Mouse (Mus musculus) liver, adult 2 months (tissue): ENCODE measurements around the gene Cdk6. TPM values are rescaled to one million over a fixed set of nuclear protein-coding genes. Genes with fewer than 3 reads are reported as not detected.

Experiments
- DNase-seq: peaks from one replicate; pipeline ENCODE4 v3.0.0-alpha.2; 2011; ENCODE audit warnings: low read depth, low spot score; ENCODE audit errors: extremely low read depth
- H3K27ac ChIP-seq: fragments of 200-500 bp; replicated peaks from 2 replicates; pipeline ENCODE4 v1.5.1; 2012; ENCODE audit warnings: low read depth, mild to moderate bottlenecking, control low read depth, inconsistent platforms, low read length; ENCODE audit not compliant: insufficient read depth
- H3K27me3 ChIP-seq: fragments of 200-500 bp; 2 replicates; pipeline ENCODE4 v1.6.1; 2012; ENCODE audit warnings: mild to moderate bottlenecking, moderate library complexity, low read length, inconsistent platforms; ENCODE audit not compliant: control insufficient read depth, insufficient read depth
- H3K36me3 ChIP-seq: fragments of 200-500 bp; 2 replicates; pipeline ENCODE4 v1.6.1; 2012; ENCODE audit warnings: low read length, inconsistent platforms; ENCODE audit not compliant: control insufficient read depth, insufficient read depth
- H3K4me1 ChIP-seq: fragments of 200-500 bp; 2 replicates; pipeline ENCODE4 v1.6.1; 2011; ENCODE audit warnings: low read length; ENCODE audit not compliant: control insufficient read depth, insufficient read depth
- H3K4me3 ChIP-seq: fragments of 200-500 bp; 2 replicates; pipeline ENCODE4 v1.5.1; 2011; ENCODE audit warnings: low read depth, mild to moderate bottlenecking, control low read depth, low read length, moderate library complexity; ENCODE audit not compliant: insufficient read depth
- H3K79me2 ChIP-seq: fragments of 200-500 bp; 2 replicates; pipeline ENCODE4 v1.6.1; 2012; ENCODE audit warnings: inconsistent platforms, mild to moderate bottlenecking, low read length, moderate library complexity; ENCODE audit not compliant: control insufficient read depth, insufficient read depth
- H3K9ac ChIP-seq: fragments of 200-500 bp; 2 replicates; pipeline ENCODE4 v1.6.1; 2012; ENCODE audit warnings: low read depth, mild to moderate bottlenecking, control low read depth, inconsistent platforms, low read length
- CTCF ChIP-seq: fragments of 200-500 bp; IDR thresholded peaks from 2 replicates; pipeline ENCODE4 v1.5.1; 2011; ENCODE audit warnings: low read depth, low read length, control low read depth
- POLR2A ChIP-seq: fragments of 200-500 bp; IDR thresholded peaks from 2 replicates; pipeline ENCODE4 v1.6.1; 2011; ENCODE audit warnings: low read length, control low read depth; ENCODE audit not compliant: insufficient read depth; ENCODE audit errors: extremely low read depth
- WGBS: fragments of 180-500 bp; shearing (Covaris S2); methylation state at CpG from one replicate; pipeline ENCODE4 v1.1.7; 2018; 5-methylcytosine and 5-hydroxymethylcytosine counted together
- polyA plus RNA-seq: library from polyadenylated mRNA; depleted of rRNA; stranded (reverse); fragments of >200 nt; gene quantifications from 2 replicates; pipeline ENCODE4 v1.2.3, GENCODE M21; 2012
- total RNA-seq: library from RNA; depleted of rRNA; stranded (reverse); fragments of >200 nt; gene quantifications from 2 replicates; pipeline ENCODE4 v1.2.3, GENCODE M21; 2014

The Cdk6 gene
- total and polyA plus RNA-seq, 2 experiments: 6.1 to 9.9 TPM

GRCm38 (mm10) chr5:3352314-3352713 is 11.0 kb downstream of the Cdk6 start:
- Histone ChIP-seq H3K79me2 (no peaks in the 10 kb centered on the region; the same call in 1 of the 2 replicates), H3K36me3 (no peaks in the 10 kb centered on the region), H3K27me3 (no peaks in the 10 kb centered on the region), H3K4me3 (no peak overlapping the region), H3K9ac (no peak overlapping the region), H3K4me1 (no peaks in the 10 kb centered on the region; the same call in 1 of the 2 replicates), H3K27ac (no peak overlapping the region)
- TF ChIP-seq CTCF (no peak), POLR2A (no peak)
- 94% methylated on average over 3 of the region's 3 CpGs for WGBS
- no peak for DNase-seq

DNA sequence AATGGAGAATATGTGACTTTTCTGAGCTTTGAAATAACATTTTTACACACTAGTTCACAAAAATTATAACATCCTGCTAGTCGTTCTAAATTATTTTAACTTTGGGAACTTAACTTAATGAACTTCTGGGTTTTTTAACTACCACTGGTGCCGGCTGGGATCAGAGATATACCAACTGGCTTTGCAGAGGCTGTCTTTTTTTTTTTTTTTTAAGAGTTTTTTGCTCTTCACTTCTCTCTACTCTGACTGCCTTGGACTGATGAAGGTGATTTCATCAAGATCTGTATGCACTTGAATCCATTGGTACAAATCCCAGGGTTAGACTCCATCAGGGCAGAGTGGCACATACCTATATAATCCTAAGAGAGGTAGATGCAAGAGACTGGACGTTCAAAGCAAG is 11.5 kb downstream of the Cdk6 start:
- no peaks in the 10 kb centered on the region for H3K36me3 ChIP-seq
- H3K4me1 ChIP-seq: peaks cover 2% of the 10 kb centered on the region; the same call in 1 of the 2 replicates
- H3K79me2 ChIP-seq: peaks cover 3% of the 10 kb centered on the region; the same call in 1 of the 2 replicates
- no peak for TF ChIP-seq CTCF
- TF ChIP-seq POLR2A: no peak
- no peak overlapping the region for H3K27ac ChIP-seq
- H3K4me3 ChIP-seq: no peak overlapping the region
- DNase-seq: no peak
- H3K27me3 ChIP-seq: no peaks in the 10 kb centered on the region
- H3K9ac ChIP-seq: no peak overlapping the region
- WGBS: 86% methylated on average over 3 of the region's 3 CpGs

GRCm38 (mm10) chr5:3354307-3354706 is 13.0 kb downstream of the Cdk6 start:
- DNase-seq: no peak
- H3K36me3 ChIP-seq: no peaks in the 10 kb centered on the region
- no peak overlapping the region for H3K4me3 ChIP-seq
- no peaks in the 10 kb centered on the region for H3K27me3 ChIP-seq
- WGBS: 74% methylated on average over 5 of the region's 5 CpGs
- H3K9ac ChIP-seq: no peak overlapping the region
- peaks cover 3% of the 10 kb centered on the region; the same call in 1 of the 2 replicates for H3K79me2 ChIP-seq
- peaks cover 4% of the 10 kb centered on the region; the same call in 1 of the 2 replicates for H3K4me1 ChIP-seq
- TF ChIP-seq CTCF (no peak), POLR2A (no peak)
- H3K27ac ChIP-seq: no peak overlapping the region

DNA sequence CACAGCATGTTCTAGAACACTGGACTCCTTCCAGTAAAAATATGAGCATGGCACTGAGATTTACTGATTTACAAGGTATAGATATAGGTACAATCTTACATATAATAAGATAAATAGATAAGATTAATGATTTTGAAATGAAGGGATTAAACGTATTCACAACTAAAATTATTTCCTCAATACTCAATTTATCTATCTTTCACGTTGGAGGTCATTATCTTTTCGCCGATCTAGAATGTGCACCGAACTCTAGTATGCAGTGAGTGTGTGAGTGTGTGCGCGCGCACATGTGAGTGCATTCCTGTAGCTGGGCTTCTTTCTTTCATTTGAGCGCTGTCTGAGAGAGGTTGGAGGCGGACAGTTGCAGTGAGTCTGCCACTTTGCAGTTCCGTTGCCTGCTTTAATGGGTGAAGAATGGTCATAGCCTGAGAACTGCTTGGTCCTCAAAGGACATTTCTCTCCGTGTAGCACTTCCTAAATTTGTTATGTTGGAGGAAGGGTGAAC is 13.8 kb downstream of the Cdk6 start:
- Histone ChIP-seq H3K4me3 (no peak overlapping the region), H3K27me3 (no peaks in the 10 kb centered on the region), H3K36me3 (no peaks in the 10 kb centered on the region), H3K79me2 (peaks cover 3% of the 10 kb centered on the region; the same call in 1 of the 2 replicates), H3K4me1 (peaks cover 4% of the 10 kb centered on the region; the same call in 1 of the 2 replicates), H3K9ac (no peak overlapping the region), H3K27ac (no peak overlapping the region)
- TF ChIP-seq CTCF (no peak), POLR2A (no peak)
- no peak for DNase-seq
- WGBS: 95% methylated on average over 12 of the region's 12 CpGs

GRCm38 (mm10) chr5:3355560-3356260 is 14.4 kb downstream of the Cdk6 start:
- Histone ChIP-seq H3K79me2 (peaks cover 3% of the 10 kb centered on the region; the same call in 1 of the 2 replicates), H3K4me1 (peaks cover 4% of the 10 kb centered on the region; the same call in 1 of the 2 replicates), H3K27ac (no peak overlapping the region), H3K4me3 (no peak overlapping the region), H3K36me3 (no peaks in the 10 kb centered on the region), H3K27me3 (no peaks in the 10 kb centered on the region), H3K9ac (no peak overlapping the region)
- 67% methylated on average over 11 of the region's 11 CpGs for WGBS
- no peak for TF ChIP-seq CTCF
- DNase-seq: peak; percentile 51

- Histone ChIP-seq H3K4me3 (no peak overlapping the region), H3K27me3 (no peaks in the 10 kb centered on the region), H3K36me3 (no peaks in the 10 kb centered on the region), H3K4me1 (peaks cover 4% of the 10 kb centered on the region; the same call in 1 of the 2 replicates), H3K27ac (no peak overlapping the region), H3K79me2 (peaks cover 3% of the 10 kb centered on the region; the same call in 1 of the 2 replicates), H3K9ac (no peak overlapping the region)
- DNase-seq: no peak
- TF ChIP-seq CTCF: no peak
- no peak for TF ChIP-seq POLR2A
- WGBS: 70% methylated on average over 10 of the region's 10 CpGs
These were observed 15.0 kb downstream of the Cdk6 start for GRCm38 (mm10) chr5:3356261-3356778.
